Mouse (Mus musculus): ENCODE results near the gene Col27a1. TPM values are rescaled to one million over a fixed set of nuclear protein-coding genes. Genes with fewer than 3 reads are reported as not detected.

Col27a1 gene
- total RNA-seq (2015) (0.07 and 0.15 TPM in 2 replicates), total RNA-seq (2017) (0.10 and 0.29 TPM in 2 replicates)

DNA sequence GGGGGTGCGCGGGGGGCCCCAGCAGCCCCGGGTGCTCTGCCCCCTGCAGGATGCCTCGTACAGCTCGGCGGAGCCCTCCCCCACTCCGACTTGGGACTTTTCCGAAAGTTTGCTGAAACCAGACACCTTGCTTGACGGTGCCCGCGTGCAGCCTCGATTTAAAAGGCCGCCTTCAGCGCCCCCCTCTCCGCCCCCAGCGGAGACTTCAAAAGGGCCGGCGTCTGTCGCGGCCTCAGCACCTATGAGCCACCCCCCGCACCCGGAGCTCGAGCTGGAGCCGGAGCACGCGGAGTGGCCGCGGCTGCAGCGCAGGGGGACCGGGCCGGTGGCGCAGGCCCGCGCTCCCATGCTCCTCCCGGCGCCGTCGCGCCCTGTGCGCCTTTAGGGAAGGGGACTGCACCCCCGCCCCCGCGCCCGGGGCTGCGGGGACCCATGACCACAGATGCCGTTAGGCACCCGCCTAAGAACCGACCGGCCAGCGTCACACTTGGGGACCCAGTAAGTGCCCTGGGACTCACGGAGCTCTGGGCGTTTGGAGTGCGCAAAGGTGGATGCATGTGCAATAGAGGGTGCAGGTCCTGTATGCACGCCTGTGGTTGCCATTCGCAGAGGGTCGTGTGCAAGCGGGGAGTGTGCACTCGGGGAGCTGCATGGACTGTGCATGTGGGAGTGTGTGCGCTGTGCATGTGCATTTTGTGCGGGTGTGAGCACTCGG, at the start of gene Col27a1:
Col27a1 (plus strand) TSS at position 98 of the 715 bp plus-strand sequence.
- ATAC-seq (replicated peaks; ENCODE audit: poor library complexity): no peak

DNA sequence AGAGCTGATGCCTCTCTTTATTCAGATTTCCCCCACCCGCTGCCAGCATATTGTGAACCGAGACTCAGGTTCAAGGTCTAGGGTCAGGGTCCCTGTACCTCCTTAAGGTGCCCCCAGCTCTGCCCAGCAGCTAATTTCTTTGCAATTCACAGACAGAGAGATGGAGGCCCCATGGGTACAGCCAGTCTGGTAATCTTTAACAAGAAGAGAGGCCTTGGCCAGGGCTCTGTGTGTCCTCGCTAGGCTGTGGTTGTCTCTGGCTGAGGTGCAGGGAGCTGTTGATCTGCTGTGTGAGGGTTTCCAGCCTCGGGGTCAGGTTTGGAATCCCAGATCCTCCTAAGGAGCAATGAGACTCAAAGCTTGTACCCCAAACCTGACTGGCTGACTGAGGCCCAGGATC, 48.2 kb upstream of the Col27a1 start:
- no peak for ATAC-seq (replicated peaks; ENCODE audit: poor library complexity)

DNA sequence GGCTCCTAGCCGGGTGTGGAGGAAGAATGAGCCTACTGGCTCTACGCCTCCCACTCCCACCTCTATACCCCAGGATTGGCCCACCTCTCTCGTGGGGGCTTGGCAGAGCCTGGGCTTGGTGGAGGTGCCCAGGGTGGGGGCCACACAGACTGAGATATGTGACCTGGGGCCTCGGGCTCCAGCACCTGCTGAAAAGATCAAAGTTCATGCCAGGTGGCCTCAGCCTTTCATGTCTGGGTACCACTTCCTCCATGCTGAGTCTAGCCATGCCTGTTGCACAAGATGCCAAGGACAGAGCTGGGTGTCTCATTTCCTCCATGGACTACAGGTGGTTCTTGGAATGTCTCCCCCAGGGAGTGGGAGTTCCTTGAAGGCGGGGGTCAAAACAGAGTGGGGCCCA, 47.5 kb upstream of the Col27a1 start:
- no peak for ATAC-seq (replicated peaks; ENCODE audit: poor library complexity)

DNA sequence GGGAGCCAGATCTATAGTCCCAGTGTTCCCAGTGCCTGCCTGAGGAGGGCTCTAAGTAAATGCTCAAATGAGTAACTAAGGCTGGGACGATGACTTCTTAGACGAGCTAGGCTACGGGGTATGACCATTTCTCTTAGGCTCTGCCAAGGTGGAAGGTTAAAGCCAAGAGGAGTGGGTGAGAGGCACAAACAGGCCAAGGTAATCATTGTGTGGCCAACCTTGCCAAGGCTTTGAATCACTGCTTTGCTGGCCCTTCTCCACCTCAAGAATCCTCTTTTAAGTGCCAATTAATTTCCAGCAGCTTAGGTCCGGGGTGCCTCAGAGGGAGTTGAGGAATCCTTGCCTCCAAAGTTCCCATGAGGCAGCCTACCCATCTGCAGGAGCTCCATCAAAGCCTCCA, 43.7 kb upstream of the Col27a1 start:
- ATAC-seq (replicated peaks; ENCODE audit: poor library complexity): no peak

DNA sequence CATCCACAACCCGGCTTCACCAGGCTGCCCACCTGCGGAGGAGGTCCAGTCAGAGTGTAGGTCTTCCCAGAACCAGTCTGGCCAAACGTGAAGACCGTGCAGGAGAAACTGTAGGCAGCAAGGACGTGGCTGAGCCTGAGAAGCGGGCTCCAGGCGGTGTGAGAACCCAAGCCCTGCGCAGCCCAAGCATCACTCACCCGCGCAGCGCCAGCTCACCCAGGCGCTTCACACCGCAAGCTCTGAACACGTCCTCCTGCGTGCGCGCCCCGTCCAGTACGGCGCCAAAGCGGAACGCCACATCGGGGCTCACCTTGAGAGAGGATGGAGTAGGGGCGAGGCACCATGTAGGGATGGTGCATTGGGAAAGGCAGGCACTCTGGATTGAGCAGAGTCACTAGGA, 42.7 kb upstream of the Col27a1 start:
- no peak for ATAC-seq (replicated peaks; ENCODE audit: poor library complexity)

DNA sequence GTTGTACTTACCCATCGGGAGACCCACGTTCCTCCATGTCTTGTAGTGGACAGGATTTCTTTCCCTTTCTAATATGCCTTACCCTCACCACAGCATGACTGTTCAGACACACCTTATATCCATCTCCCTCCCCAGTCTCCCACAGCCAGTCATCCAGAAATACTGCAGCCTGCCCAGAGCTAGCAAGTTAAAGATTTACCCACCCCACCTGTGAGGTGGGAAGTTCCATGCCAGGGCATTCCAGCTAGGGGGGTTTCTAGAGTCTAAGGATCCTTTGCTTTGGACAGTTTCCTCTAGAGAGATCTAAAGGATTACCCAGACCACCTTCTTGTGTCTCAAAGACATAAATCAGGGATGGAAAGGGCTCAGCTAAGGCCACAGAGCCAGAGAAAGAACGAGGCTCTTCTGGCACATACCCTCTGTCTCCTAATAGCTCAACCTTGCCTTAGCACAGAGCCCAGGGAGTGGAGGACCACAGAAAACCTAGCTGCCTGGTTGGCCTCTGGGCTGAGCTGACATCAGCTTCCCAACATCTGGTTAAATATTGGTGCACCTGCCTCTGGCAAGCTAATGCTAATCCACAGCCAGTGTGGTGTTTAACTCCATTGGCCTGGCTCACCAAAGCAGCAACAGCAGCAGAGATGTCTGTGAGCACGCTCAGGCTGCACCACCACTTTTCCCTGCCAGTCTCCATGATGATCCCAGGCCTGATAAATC, 41.7 kb upstream of the Col27a1 start, which contains the start of gene Kif12:
Kif12 (minus strand) TSS at position 163 of the 717 bp plus-strand sequence.
- no peak for ATAC-seq (replicated peaks; ENCODE audit: poor library complexity)

DNA sequence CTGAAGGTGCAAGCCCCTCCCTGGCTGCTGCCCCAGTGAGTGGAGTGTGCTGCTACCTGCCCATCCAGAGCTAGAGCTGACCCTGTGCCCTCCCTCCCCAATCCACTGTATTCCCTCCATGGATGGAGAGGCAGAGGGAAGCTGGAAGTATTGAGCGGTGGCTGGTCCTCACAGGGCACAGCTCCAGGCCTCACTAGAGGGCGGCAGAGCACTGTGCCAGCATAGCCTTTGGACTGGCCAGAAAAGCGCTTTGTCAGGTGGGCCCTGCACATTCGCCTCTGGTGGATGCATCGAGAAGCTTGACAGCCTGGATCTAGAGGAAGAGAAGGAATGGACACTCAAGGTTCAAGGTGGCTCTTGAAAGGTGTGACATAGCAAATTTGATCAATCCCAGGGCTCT, 32.2 kb upstream of the Col27a1 start:
- ATAC-seq (replicated peaks; ENCODE audit: poor library complexity): peak; percentile 73

DNA sequence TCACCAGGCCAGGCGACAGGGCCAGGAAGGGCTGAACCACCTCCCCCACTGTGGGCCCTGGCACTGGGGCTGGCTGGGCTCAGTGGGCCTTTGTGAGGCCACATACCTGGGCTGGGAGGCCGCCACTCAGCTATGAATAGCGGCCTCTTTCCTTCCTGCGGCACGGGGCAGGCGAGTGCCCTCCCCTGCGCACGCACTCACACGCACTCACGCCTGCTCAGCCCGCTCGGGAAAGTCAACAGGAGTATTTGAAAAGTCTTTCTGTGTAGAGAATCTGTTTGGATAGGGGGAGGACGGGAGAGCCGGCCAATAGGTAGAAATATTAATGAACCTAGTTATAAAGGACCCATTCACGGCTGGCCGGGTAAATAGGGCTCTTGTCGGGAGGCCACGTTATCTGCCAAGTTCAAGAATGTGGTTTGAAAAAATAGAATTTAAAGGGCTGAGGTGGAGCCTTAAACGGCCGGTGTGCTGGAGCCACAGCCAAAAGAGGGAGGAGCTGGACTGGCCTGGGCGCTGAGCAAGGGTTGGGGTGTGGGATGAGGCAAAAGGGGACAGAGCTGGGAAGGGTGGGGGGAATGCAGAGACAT, 27.4 kb upstream of the Col27a1 start:
- 0 out of 2 replicates have a peak, but pooled peaks have one; percentile 14 for ATAC-seq (replicated peaks; ENCODE audit: poor library complexity)

DNA sequence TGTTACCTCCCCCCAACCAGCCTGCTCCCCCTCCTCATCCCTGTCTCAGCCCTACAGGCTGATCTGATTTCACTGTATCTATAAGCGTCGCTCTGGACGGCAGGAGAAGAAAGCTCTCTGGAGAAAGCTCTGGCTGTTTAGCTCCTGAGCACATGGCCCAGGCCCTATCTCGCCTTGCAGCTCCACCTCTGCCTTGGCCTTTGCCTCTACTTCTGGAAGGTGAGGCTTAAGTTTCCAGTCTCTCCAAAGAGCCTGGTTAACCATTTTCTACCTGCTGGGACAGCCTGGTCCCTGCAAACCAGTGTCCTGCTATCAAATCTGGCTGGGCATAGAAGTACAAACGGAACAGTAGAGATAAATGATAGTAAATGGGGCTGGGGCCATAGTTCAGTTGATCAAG, 22.2 kb upstream of the Col27a1 start:
- ATAC-seq (replicated peaks; ENCODE audit: poor library complexity): no peak

DNA sequence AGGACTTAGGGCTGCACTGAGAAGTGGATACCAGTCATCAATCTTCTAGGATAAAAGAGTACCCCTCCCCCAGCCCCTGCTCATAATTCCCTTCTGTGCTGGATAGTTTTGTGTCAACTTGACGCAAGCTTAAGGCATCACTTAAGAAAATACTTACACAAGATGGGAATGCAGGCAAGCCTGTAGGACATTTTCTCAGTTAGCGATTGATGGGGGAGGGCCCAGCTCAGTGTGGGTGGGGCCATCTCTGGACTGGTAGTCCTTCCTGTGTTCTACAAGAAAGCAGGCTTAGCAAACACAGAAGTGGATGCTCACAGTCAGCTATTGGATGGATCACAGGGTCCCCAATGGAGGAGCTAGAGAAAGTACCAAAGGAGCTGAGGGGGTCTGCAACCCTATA, 19.4 kb upstream of the Col27a1 start:
- no peak for ATAC-seq (replicated peaks; ENCODE audit: poor library complexity)

DNA sequence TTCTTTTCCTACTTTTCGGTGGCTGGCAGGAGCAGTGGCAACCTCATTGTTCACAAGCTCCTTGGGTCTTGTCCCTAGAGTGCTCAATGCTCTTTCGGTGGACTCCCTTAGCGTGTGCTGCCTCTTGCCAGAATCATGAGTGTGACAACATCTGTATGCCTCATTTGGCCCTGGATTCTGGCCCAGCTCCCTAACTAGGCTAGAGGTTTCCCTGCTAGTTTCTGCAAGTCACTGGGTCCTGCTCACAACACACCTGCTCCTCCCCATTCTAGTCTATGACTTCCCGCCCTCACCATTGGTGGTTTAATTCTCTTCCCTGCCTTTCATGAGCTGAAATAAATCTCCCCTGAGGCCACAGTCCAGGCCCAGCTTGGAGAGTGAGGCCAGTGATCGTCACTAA, 14.4 kb upstream of the Col27a1 start:
- ATAC-seq (replicated peaks; ENCODE audit: poor library complexity): no peak

DNA sequence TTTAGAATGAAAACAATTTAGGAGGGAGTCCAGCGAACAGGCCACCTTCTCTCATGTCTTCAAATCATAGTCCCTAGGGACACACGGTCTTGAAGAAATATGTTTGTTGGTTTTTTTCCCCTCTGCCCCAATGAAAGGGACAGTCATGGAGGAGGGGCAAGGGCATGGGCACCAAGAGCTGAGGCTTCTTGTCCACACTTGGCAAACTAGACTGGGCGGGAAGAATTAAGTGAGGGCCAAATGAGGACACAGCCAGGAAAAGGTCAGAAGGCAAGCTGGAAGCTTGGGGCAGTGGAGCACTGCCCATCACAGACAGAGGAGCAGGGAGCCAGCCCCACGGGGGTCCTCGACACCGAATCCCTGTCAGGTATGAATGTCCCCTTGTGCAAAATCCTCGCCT, 9.9 kb upstream of the Col27a1 start:
- no peak for ATAC-seq (replicated peaks; ENCODE audit: poor library complexity)

DNA sequence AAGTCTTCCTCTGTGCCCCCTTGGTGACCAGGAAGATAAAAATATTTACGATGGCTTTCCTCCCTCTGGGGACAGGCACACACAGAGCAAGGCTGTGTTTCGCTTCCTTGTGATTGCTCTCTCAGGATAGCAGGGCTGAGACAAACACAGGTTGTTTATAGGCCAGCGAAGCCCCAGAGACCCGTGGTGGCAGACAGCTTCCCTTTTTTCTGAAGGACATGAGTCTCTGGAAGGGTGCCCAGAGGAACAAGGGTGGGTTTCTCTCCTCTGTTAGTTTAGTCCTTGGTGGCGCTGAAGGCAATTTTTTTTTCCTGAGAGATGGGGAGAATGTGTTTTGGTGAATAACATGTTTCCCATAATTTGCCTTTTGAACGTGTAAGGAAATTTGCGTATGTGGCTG, 8.2 kb upstream of the Col27a1 start:
- peak; percentile 85 for ATAC-seq (replicated peaks; ENCODE audit: poor library complexity)

DNA sequence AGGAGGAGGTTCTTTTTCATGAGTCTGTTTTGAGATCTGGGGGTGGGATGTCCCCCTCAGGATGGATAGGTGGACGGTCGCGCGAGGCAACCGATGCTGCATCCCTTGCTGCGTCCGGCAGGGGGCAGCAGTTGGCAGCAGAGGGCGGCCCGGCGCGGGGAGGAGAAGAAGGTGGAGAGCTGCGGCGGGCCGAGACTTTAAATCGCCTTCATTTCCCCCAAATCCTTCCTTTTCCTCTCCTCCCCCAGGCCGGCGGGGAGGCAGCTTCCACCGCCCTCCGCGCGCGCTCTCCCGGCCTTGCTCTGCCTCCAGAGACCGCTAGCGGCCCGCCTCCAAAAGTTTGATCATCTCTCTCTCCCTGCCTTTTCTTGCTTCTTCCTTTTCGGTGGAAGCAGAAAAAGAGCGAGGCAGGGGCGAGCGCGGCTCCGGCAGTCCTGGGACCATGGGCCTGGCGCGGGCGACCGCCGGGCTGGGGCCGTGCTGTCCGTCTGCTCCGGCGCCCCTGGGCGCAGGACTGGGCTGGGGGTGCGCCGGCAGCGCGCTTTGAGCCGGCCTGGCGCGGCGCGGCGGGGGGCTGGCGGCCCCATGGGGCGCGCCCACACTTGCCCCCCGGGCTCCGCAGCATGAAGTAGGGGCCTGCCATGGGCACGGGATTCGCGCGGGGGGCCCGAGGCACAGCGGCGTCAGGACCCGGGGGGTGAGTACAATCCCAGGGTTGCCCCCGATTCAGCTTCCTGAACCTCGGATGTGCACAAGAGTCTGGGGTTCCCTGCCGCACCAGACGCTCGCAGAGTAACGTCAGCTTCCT, 1.6 kb downstream of the Col27a1 start:
- ATAC-seq (replicated peaks; ENCODE audit: poor library complexity): peak; percentile 85

DNA sequence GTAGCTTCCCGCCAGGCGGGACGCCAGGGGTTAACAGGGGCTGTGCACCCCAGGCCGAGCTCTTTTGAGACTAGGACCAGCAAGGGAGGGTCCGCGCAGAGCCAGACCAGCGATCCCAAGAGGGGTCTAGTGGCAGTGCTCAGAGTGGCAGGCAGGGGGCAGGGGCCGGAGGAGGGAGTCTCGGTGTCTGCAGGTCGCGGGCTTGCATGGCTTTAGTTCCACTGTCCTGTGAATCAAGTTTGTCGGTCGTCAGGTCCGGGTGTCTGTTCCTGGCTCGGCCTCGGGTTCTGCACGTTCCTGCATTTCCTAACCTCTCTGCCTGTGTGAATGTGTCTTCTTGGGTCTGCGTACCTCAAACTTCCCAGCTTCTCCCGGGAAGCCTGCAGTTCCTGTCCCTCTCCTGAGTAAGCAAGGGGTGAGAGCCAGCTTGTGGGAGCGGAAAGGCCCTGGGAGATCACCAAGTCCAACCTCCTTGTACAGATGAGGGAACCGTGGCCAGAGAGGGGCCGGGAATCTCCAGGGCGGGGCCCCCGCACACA, 2.3 kb downstream of the Col27a1 start:
- peak; percentile 52 for ATAC-seq (replicated peaks; ENCODE audit: poor library complexity)

DNA sequence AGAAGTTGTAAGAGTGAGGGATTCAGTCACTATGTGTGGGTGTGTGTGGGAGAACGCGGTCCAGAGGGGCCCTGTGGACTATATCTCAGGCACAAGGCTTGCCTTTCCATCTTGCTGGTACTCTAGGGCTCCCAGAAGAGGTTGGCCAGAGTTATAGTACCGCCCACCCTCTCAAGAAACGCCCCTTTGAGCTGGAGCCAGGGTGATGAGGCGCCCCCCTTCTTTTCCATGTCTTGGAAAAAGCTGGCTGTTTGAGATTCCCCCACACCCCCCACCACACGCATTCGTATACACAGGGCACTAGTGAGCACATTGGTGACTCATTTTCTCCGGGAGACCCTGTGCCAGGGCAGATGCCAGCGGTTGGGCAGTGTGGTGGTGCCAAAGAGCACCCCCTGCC, 2.8 kb downstream of the Col27a1 start:
- no peak for ATAC-seq (replicated peaks; ENCODE audit: poor library complexity)

DNA sequence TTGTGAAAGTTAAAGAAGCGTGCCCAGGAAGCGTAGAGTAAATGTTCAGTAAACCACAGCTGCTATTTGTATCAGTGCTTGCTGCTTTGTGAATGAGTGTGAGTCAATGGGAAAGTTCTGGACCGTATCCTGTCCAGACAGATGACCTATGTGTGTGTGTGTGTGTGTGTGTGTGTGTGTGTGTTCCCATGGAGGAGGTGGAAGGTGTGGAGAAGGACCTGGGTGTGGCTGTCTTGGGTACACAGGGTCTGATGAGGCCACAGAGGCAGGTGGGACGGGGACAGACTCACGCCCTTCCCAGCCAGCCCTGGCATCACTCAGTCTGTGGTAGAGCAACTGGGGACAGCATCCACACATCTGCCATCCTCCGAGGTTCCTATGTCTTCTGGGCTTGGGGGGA, 3.7 kb downstream of the Col27a1 start:
- ATAC-seq (replicated peaks; ENCODE audit: poor library complexity): no peak

DNA sequence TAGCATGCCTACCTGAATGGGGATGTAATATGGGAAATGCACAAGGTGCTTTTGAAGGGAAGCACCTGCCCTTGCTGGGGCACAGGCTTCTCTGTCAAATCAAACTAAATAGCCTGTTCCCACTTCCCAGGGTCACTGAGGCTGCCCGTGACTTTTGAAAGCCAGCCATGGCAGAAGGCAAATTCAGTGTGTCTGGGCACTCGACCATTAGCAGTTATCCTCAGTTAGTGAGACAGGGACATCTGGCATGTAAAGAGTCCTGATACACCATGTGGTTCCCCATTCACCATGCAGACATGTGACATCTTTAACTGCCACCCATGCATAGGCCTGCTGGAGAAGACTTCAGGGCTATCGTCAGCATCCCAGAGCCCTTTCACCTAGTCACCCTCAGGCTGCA, 5.3 kb downstream of the Col27a1 start:
- ATAC-seq (replicated peaks; ENCODE audit: poor library complexity): no peak

DNA sequence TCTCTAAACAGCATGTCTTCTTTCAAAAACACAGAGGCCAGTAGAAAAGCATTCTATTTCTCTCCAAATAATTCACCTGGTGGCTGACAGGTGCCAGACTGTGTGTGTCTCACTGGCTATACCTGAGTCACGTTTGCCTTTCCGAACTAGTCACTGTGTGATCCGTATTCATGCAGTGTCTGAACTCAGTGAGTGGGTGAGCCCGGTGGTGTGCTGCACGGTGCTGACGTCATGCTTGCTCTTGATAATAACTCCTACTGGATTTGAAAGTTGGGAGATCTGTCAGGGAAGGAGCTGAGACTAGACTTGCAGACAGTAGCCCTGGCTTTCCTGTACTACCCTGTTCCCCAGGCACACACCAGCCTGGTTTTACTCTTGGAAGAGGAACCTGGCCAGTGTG, 5.8 kb downstream of the Col27a1 start:
- no peak for ATAC-seq (replicated peaks; ENCODE audit: poor library complexity)

DNA sequence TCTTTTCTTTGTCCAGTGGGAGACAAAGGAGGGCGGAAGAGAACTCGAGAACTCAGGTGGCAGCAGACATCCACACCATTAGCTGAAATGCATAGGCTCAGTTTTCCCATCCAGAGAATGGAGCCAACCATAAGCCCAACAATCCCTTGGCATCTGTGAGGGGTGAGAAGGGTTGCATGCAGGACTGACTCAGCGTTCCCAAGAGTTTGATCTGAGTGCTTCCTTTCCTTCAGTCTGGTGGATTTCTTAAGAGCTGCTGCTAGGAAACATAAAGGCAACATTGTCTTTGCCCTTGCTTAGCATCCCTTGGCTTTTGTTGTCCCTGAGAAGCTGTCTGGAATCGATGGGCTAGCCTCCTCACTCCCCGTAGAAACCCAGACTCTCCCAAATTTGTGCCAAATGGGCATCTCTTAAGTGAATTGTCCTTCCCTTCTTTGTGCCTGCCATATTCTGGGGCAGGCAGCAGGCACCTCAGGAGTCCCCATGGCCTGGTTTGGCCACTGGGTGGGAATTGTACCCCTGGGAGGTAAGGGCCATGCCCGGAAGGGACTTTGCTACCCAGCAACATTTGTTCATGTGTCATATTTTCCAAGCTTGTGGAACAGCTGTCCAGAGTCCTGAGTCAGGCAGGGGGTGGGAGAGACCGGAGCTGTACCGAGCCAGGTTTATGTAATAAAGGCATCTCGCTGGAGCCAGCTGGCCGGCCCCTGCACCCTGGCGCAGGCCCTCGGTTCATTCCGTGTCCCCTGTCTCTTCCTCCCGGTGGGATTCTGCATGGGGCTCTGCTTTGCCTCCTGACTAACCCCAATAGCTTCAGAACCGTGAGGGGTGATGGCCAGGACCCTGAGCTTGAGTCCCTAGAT, 7.5 kb downstream of the Col27a1 start:
- no peak for ATAC-seq (replicated peaks; ENCODE audit: poor library complexity)

All from megakaryocyte progenitor cell, adult 5-6 weeks (primary cell).